Mouse (Mus musculus) G1E (cell line): ENCODE measurements around the gene Efs. TPM values are rescaled to one million over a fixed set of nuclear protein-coding genes. Genes with fewer than 3 reads are reported as not detected.

Experiments used
- ATAC-seq: 2 replicates; pipeline ENCODE4 v1.8.0; 2016; ENCODE audit warnings: mild to moderate bottlenecking; ENCODE audit not compliant: insufficient number of reproducible peaks, poor library complexity, low FRiP score, severe bottlenecking; ENCODE audit errors: extremely low read depth
- DNase-seq: peaks from one replicate; pipeline ENCODE4 v3.0.0; 2012; ENCODE audit warnings: low spot score
- H3K27me3 ChIP-seq: 2 replicates; pipeline ENCODE4 v1.6.1; 2012; ENCODE audit warnings: mild to moderate bottlenecking, low read length, inconsistent platforms; ENCODE audit not compliant: insufficient read depth
- H3K36me3 ChIP-seq: replicated peaks from 2 replicates; pipeline ENCODE3; 2012; ENCODE audit warnings: mild to moderate bottlenecking, inconsistent platforms
- H3K4me1 ChIP-seq: 2 replicates; pipeline ENCODE4 v1.6.1; 2012; ENCODE audit warnings: low read depth, low read length, inconsistent platforms, mixed read lengths; ENCODE audit not compliant: insufficient read depth
- H3K4me3 ChIP-seq: 2 replicates; pipeline ENCODE4 v1.5.1; 2012; ENCODE audit warnings: low read depth, mild to moderate bottlenecking, inconsistent platforms, low read length, moderate library complexity, mixed read lengths
- H3K9me3 ChIP-seq: replicated peaks from 2 replicates; pipeline ENCODE4 v1.6.1; 2012; ENCODE audit warnings: inconsistent platforms
- CTCF ChIP-seq: IDR thresholded peaks from 2 replicates; pipeline ENCODE4 v1.5.1; 2012; ENCODE audit warnings: low read depth, low read length, inconsistent platforms, mixed read lengths
- GATA1 ChIP-seq: IDR thresholded peaks from 2 replicates; pipeline ENCODE4 v1.6.1; 2012; ENCODE audit warnings: borderline replicate concordance, low read length, inconsistent platforms, mixed read lengths
- GATA2 ChIP-seq: IDR thresholded peaks from 2 replicates; pipeline ENCODE4 v1.6.1; 2012; ENCODE audit warnings: low read depth, low read length, inconsistent platforms, borderline replicate concordance
- POLR2AphosphoS5 ChIP-seq: IDR thresholded peaks from 2 replicates; pipeline ENCODE4 v1.6.1; 2012; ENCODE audit warnings: low read depth, low read length, inconsistent platforms; ENCODE audit not compliant: insufficient replicate concordance
- TAL1 ChIP-seq: conservative IDR thresholded peaks from 2 replicates; pipeline ENCODE4 v1.6.1; 2012; ENCODE audit warnings: low read depth, low read length, inconsistent platforms, mixed read lengths
- polyA plus RNA-seq: library from polyadenylated mRNA; stranded (reverse); fragments of >175 nt; gene quantifications from 2 replicates; pipeline ENCODE4 v1.2.3, GENCODE M21; 2012
- total RNA-seq, 2 experiments: library from RNA; stranded (forward) in 1 of 2; stranded (reverse) in 1 of 2; fragments of 200-1000 nt in 1 of 2; fragments of >200 nt in 1 of 2; fragmentation: Nextera tagmentation in 1 of 2; gene quantifications; 2 replicates each; pipeline ENCODE4 v1.2.3; 2014 to 2017

Efs gene
- total and polyA plus RNA-seq, 3 experiments = not detected

DNA sequence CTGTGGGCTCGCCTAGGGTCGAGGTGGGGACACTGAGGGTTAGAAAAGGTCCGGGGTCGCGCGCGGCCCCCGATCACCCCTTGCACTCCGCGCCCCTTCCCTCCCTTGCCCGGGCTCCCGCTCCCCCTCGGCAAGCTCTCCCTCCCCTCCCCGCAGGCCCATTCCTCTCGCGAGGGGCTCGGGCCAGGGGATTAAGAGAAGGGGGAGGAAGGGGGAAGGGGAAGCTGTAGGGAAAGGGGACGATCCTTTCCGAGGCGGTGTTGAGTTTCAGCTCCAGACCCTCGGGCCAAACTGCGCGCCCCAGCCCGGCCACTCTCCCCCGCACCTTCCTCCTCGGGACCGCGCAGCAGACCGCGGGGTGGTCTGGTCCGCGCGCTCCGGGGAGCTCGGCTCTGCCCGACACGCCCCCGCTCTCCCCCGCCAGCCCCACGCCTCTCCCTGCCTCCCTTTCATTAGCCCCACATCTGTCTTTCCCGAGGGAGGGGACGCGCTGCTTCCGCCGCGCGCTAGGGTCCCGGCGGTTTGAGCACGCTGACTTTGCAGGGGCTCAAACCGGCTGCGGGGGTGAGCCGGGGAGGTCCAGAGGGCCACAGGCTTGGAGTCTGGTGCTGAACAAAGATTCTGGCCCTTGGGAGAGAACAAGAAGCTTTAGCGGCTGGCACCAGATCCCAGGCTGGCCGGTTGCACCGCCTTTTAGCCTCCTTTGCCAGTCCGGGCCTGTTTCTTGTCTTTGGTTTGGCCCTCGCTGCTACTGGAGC is 654 bp upstream of the Efs start:
- no peak for DNase-seq
- Histone ChIP-seq H3K4me1 (peaks cover 8% of the 10 kb centered on the region), H3K27me3 (peaks cover 59% of the 10 kb centered on the region), H3K36me3 (no peaks in the 10 kb centered on the region), H3K9me3 (no peaks in the 10 kb centered on the region), H3K4me3 (no peak overlapping the region)
- no peak for ATAC-seq
- TF ChIP-seq TAL1 (no peak), CTCF (no peak), GATA2 (no peak), POLR2AphosphoS5 (no peak), GATA1 (no peak)

DNA sequence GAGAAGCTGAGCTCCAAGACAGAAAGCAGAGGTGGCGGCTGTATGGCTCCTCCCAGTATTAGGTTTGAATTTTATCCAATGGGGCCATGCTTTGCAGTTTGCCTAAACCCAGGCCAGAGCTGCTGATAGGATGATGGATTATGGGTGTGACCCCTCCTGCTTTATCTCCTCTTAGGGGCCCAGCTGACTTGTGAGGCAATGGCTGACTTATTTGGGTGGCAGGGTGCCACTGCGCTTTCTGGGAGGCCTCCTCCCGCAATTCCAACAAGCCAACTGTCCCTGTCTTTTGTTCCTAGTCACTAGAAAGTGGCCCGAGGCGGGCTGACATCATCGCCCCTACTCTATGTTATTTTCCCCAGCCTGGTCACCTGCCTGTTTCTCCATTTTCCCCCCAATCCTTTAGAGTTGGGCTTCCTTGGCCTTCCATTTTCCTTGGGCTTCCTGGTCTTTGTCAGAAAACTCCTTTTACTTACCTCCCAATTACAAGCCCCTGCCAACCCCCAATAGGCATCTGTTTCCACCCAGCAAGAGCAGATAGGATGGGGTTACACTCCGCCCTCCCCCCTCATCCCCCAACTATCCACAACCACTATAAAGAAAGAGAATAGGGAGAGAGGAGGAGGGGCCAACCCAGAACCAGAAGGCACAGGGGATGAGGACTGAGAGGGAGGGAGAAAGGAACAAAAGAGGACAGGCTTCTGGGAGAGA is 1.1 kb downstream of the Efs start:
- ATAC-seq = peak; percentile 54
- Histone ChIP-seq H3K9me3 (no peaks in the 10 kb centered on the region), H3K36me3 (no peaks in the 10 kb centered on the region), H3K4me1 (peaks cover 8% of the 10 kb centered on the region), H3K27me3 (peaks cover 72% of the 10 kb centered on the region), H3K4me3 (peak overlapping the region; percentile 28; the same call in 1 of the 2 replicates)
- TF ChIP-seq GATA1 (no peak), GATA2 (no peak), CTCF (no peak), POLR2AphosphoS5 (no peak), TAL1 (no peak)
- DNase-seq = peak; percentile 57

GRCm38 (mm10) chr14:54920076-54920685 is 5.7 kb downstream of the Efs start:
- Histone ChIP-seq H3K4me3 (no peak overlapping the region), H3K4me1 (peaks cover 8% of the 10 kb centered on the region), H3K9me3 (no peaks in the 10 kb centered on the region), H3K36me3 (no peaks in the 10 kb centered on the region), H3K27me3 (peaks cover 50% of the 10 kb centered on the region)
- DNase-seq (no peak), ATAC-seq (no peak)
- TF ChIP-seq TAL1 (no peak), GATA2 (no peak), GATA1 (no peak), POLR2AphosphoS5 (no peak), CTCF (no peak)

DNA sequence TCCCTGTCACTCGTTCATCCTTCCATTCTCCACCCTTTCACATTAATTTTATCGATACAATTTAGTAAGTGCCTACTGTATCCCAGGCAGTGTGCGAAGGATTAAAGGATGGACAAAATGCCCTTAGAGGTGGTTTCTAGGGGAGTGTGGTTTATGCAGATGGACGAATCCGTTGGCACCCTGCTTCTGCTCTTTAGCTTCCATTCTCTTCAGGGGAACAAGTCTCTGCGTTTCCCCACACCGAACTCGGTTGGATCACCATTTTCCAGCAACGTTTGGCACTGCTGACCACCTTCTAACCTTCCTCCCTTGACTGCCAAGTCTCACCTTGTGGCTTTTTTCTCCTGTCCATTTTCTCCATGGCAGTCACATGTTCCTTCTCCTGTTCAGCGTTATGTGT is 12.6 kb downstream of the Efs start:
- peaks cover 2% of the 10 kb centered on the region; the same call in 1 of the 2 replicates for H3K4me1 ChIP-seq

GRCm38 (mm10) chr14:54912886-54913285 is 13.0 kb downstream of the Efs start, which contains the start of gene Slc22a17:
Gene Slc22a17, minus strand, starts transcription at chr14:54913132.
- peaks cover 56% of the 10 kb centered on the region for H3K27me3 ChIP-seq
- H3K4me3 ChIP-seq = no peak within 1 kb of the TSS
- peaks cover 2% of the 10 kb centered on the region; the same call in 1 of the 2 replicates for H3K4me1 ChIP-seq
- DNase-seq = no peak
- no peaks in the 10 kb centered on the region for H3K36me3 ChIP-seq
- no peaks in the 10 kb centered on the region for H3K9me3 ChIP-seq
- no peak for TF ChIP-seq POLR2AphosphoS5
- TF ChIP-seq TAL1 = no peak
- TF ChIP-seq GATA1 = no peak
- no peak for TF ChIP-seq CTCF
- no peak for TF ChIP-seq GATA2
- ATAC-seq = no peak

More for the DNA sequence above, 12.6 kb downstream of the Efs start:
- Histone ChIP-seq H3K4me3 (no peak overlapping the region), H3K27me3 (peaks cover 51% of the 10 kb centered on the region), H3K9me3 (no peaks in the 10 kb centered on the region), H3K36me3 (no peaks in the 10 kb centered on the region)
- DNase-seq = no peak
- no peak for TF ChIP-seq GATA1
- no peak for TF ChIP-seq POLR2AphosphoS5
- no peak for TF ChIP-seq CTCF
- TF ChIP-seq TAL1 = no peak
- TF ChIP-seq GATA2 = no peak
- ATAC-seq = no peak

DNA sequence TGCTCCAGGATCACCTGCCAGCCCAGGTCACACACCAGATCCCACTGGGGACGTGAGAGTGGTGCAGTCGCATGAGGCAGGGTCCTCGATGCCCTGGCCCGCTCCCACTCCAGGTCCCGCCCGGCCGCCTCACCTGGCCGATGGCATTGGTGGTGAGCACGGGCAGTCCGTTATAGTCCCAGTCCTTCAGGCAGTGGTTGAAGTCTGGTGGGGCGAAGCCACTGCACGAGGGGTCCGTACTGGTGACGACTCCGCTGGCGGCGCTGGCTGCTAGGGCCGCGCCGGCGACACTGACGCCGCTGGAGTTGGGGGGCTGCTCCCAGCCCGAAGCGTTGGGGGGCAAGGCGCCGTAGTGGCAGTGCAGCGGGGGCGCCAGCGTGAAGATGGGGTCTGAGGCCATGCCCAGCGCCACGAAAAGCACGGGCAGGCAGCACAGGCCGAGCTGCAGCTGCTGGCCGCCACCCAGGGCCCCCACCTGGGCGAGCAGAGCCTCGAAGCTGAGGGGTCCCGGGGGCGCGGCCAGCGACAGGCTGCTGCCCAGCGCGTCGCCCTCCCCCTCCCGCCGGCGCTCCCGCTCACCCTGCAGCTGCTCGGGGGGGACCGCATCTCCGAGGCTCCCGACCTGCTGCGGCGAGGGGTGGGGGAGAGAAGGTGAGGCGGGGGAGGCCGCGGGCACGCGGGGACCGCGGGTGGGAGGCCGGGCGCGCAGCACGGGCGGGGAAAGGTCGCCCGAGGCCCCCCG is 13.6 kb downstream of the Efs start:
- Histone ChIP-seq H3K9me3 (no peaks in the 10 kb centered on the region), H3K4me3 (no peak overlapping the region), H3K36me3 (no peaks in the 10 kb centered on the region), H3K27me3 (peaks cover 59% of the 10 kb centered on the region), H3K4me1 (peaks cover 2% of the 10 kb centered on the region)
- DNase-seq (no peak), ATAC-seq (no peak)
- TF ChIP-seq TAL1 (no peak), POLR2AphosphoS5 (no peak)
